Mouse (Mus musculus) forebrain, embryonic 14.5 days (tissue): ENCODE measurements around the gene Ccdc170. TPM values are rescaled to one million over a fixed set of nuclear protein-coding genes. Genes with fewer than 3 reads are reported as not detected.
"Not testable (repeated sequence)": the region's sequence is repeated elsewhere in the genome, so short reads cannot be mapped to it uniquely, and the experiment has no call there.

ENCODE experiments used
- ATAC-seq: fragments of 200-750 bp; cut with Nextera tagmentation; 2 replicates; pipeline ENCODE4 v1.8.0; 2017; ENCODE audit warnings: mild to moderate bottlenecking, moderate library complexity
- DNase-seq: peaks from one replicate; pipeline ENCODE4 v3.0.0-alpha.2; 2015; ENCODE audit warnings: low spot score
- H3K27ac ChIP-seq: fragments of 300-500 bp; sonication (generic); 2 replicates; pipeline ENCODE4 v1.5.1; 2014; ENCODE audit warnings: low read depth, mild to moderate bottlenecking, control low read depth, low read length, moderate library complexity
- H3K27me3 ChIP-seq: fragments of 300-500 bp; sonication (generic); replicated peaks from 2 replicates; pipeline ENCODE4 v1.6.1; 2014; ENCODE audit warnings: low read length, control low read depth, mixed read lengths; ENCODE audit not compliant: control insufficient read depth, insufficient read depth
- H3K36me3 ChIP-seq: fragments of 300-500 bp; sonication (generic); 2 replicates; pipeline ENCODE4 v1.6.1; 2014; ENCODE audit warnings: low read length, control low read depth; ENCODE audit not compliant: control insufficient read depth, insufficient read depth
- H3K4me1 ChIP-seq: fragments of 300-500 bp; sonication (generic); 2 replicates; pipeline ENCODE4 v1.6.1; 2014; ENCODE audit warnings: antibody characterized with exemption, low read length, control low read depth; ENCODE audit not compliant: control insufficient read depth, insufficient read depth
- H3K4me2 ChIP-seq: fragments of 300-500 bp; sonication (generic); 2 replicates; pipeline ENCODE4 v1.6.1; 2014; ENCODE audit warnings: mild to moderate bottlenecking, control low read depth, low read length
- H3K4me3 ChIP-seq: fragments of 300-500 bp; sonication (generic); 2 replicates; pipeline ENCODE4 v1.5.1; 2014; ENCODE audit warnings: low read depth, low read length, control low read depth
- H3K9ac ChIP-seq: fragments of 300-500 bp; sonication (generic); 2 replicates; pipeline ENCODE4 v1.6.1; 2014; ENCODE audit warnings: mild to moderate bottlenecking, low read length, control low read depth, moderate library complexity
- H3K9me3 ChIP-seq: fragments of 300-500 bp; sonication (generic); replicated peaks from 2 replicates; pipeline ENCODE4 v1.6.1; 2016; ENCODE audit warnings: low read length, control low read depth, mixed read lengths; ENCODE audit not compliant: control insufficient read depth
- WGBS: fragments of 180-500 bp; shearing (Covaris S2); extraction: QIAGEN DNeasy Blood & Tissue Kit; methylation state at CpG from one replicate; pipeline ENCODE4 v1.1.7; 2014; 5-methylcytosine and 5-hydroxymethylcytosine counted together
- polyA plus RNA-seq: library from polyadenylated mRNA; unstranded; fragments of >200 nt; fragmentation: Nextera tagmentation; extraction: Ambion mirVana; gene quantifications from 2 replicates; pipeline ENCODE4 v1.2.1, GENCODE M21; 2014

The Ccdc170 gene
- polyA plus RNA-seq, 1 experiment from 2014 or later, result 0.18 TPM

GRCm38 (mm10) chr10:4598916-4599315 lies 116.6 kb downstream of the Ccdc170 start:
- H3K4me2 ChIP-seq, result no peak overlapping the region
- WGBS, result 79% methylated on average over 12 of the region's 12 CpGs
- no peaks in the 10 kb centered on the region for H3K9me3 ChIP-seq
- H3K27me3 ChIP-seq, result no peaks in the 10 kb centered on the region
- H3K36me3 ChIP-seq, result no peaks in the 10 kb centered on the region
- DNase-seq, result no peak
- no peak overlapping the region for H3K27ac ChIP-seq
- H3K9ac ChIP-seq, result no peak overlapping the region
- ATAC-seq, result no peak; the same call in 1 of the 2 replicates
- no peaks in the 10 kb centered on the region for H3K4me1 ChIP-seq
- no peak overlapping the region for H3K4me3 ChIP-seq

GRCm38 (mm10) chr10:4599591-4599990 lies 117.3 kb downstream of the Ccdc170 start:
- DNase-seq (no peak), ATAC-seq (no peak)
- Histone ChIP-seq H3K9me3 (no peaks in the 10 kb centered on the region), H3K9ac (no peak overlapping the region), H3K4me2 (no peak overlapping the region), H3K4me3 (no peak overlapping the region), H3K4me1 (no peaks in the 10 kb centered on the region), H3K27ac (no peak overlapping the region), H3K36me3 (no peaks in the 10 kb centered on the region), H3K27me3 (no peaks in the 10 kb centered on the region)
- WGBS, result 80% methylated on average over 4 of the region's 4 CpGs

- no peaks in the 10 kb centered on the region for H3K4me1 ChIP-seq
- 61% methylated on average over 2 of the region's 2 CpGs for WGBS
- no peak for DNase-seq
Observed at GRCm38 (mm10) chr10:4600796-4601474, 118.6 kb downstream of the Ccdc170 start.

GRCm38 (mm10) chr10:4601612-4602011 lies 119.3 kb downstream of the Ccdc170 start:
- not testable (repeated sequence) for H3K4me1 ChIP-seq, H3K9ac ChIP-seq, H3K4me3 ChIP-seq, H3K27me3 ChIP-seq, H3K4me2 ChIP-seq, H3K27ac ChIP-seq, H3K9me3 ChIP-seq, DNase-seq, H3K36me3 ChIP-seq, ATAC-seq

More at GRCm38 (mm10) chr10:4600796-4601474, 118.6 kb downstream of the Ccdc170 start:
- no peak for ATAC-seq
- Histone ChIP-seq H3K9me3 (no peaks in the 10 kb centered on the region), H3K4me2 (no peak overlapping the region), H3K4me3 (no peak overlapping the region), H3K36me3 (no peaks in the 10 kb centered on the region), H3K9ac (no peak overlapping the region), H3K27ac (no peak overlapping the region), H3K27me3 (no peaks in the 10 kb centered on the region)

- Histone ChIP-seq H3K27me3 (no peaks in the 10 kb centered on the region), H3K4me2 (no peak overlapping the region), H3K4me1 (no peaks in the 10 kb centered on the region), H3K36me3 (no peaks in the 10 kb centered on the region), H3K9ac (no peak overlapping the region), H3K9me3 (no peaks in the 10 kb centered on the region), H3K27ac (no peak overlapping the region), H3K4me3 (no peak overlapping the region)
- 72% methylated on average over 4 of the region's 4 CpGs for WGBS
- DNase-seq (no peak), ATAC-seq (no peak)
Observed at GRCm38 (mm10) chr10:4602466-4602865, 120.2 kb downstream of the Ccdc170 start.

GRCm38 (mm10) chr10:4604527-4605209 lies 122.4 kb downstream of the Ccdc170 start:
- H3K9me3 ChIP-seq, result no peaks in the 10 kb centered on the region
- no peak overlapping the region for H3K27ac ChIP-seq
- ATAC-seq, result no peak
- H3K9ac ChIP-seq, result no peak overlapping the region
- no peaks in the 10 kb centered on the region for H3K27me3 ChIP-seq
- no peak overlapping the region for H3K4me2 ChIP-seq
- WGBS, result 85% methylated on average over 4 of the region's 4 CpGs
- H3K36me3 ChIP-seq, result no peaks in the 10 kb centered on the region
- DNase-seq, result no peak
- H3K4me1 ChIP-seq, result no peaks in the 10 kb centered on the region
- no peak overlapping the region for H3K4me3 ChIP-seq

- no peak overlapping the region for H3K9ac ChIP-seq
- H3K27ac ChIP-seq, result no peak overlapping the region
- no peak for ATAC-seq
- no peak overlapping the region for H3K4me2 ChIP-seq
- H3K36me3 ChIP-seq, result no peaks in the 10 kb centered on the region
- H3K9me3 ChIP-seq, result no peaks in the 10 kb centered on the region
- H3K4me3 ChIP-seq, result no peak overlapping the region
- no peaks in the 10 kb centered on the region for H3K4me1 ChIP-seq
- WGBS, result 77% methylated on average over 2 of the region's 2 CpGs
- DNase-seq, result no peak
- no peaks in the 10 kb centered on the region for H3K27me3 ChIP-seq
Observed at GRCm38 (mm10) chr10:4610234-4610633, 127.9 kb downstream of the Ccdc170 start.

- no peak within 1 kb of the TSS for H3K9ac ChIP-seq
- H3K36me3 ChIP-seq, result no peaks in the 10 kb centered on the region
- H3K27ac ChIP-seq, result no peak within 1 kb of the TSS
- no peaks in the 10 kb centered on the region for H3K27me3 ChIP-seq
- H3K4me1 ChIP-seq, result no peaks in the 10 kb centered on the region
- ATAC-seq (no peak), DNase-seq (no peak)
- H3K4me2 ChIP-seq, result no peak within 1 kb of the TSS
- WGBS, result 57% methylated on average over 13 of the region's 13 CpGs
- H3K4me3 ChIP-seq, result no peak within 1 kb of the TSS
- H3K9me3 ChIP-seq, result no peaks in the 10 kb centered on the region
Observed at GRCm38 (mm10) chr10:4611386-4612155, 129.3 kb downstream of the Ccdc170 start, which contains the start of gene Esr1. Esr1 (plus strand) TSS chr10:4611593.
